In genomic region chr3:146403770-146404169, GRCm38 (mm10) we compare ENCODE assay signal across 8 mouse cellular contexts. TPM values are rescaled to one million over a fixed set of nuclear protein-coding genes. Genes with fewer than 3 reads are reported as not detected.
DNase-seq lines count a peak whose midpoint lies in the region; ATAC-seq and TF ChIP-seq lines count a peak whose summit lies in the region.

No protein-coding gene starts in this region.

- 0 out of 2 replicates have a peak, but pooled peaks cover 2% of the 10 kb centered on the region for H3K9me3 ChIP-seq in heart, embryonic 12.5 days (replicated peaks)
- H3K9me3 ChIP-seq in hindbrain, embryonic 11.5 days (ENCODE audit: control insufficient read depth, low read length), result peaks cover 2% of the 10 kb centered on the region; the same call in 1 of the 2 replicates
- H3K9me3 ChIP-seq in midbrain, embryonic 12.5 days, result no peaks in the 10 kb centered on the region

- H3K27ac ChIP-seq in heart, embryonic 12.5 days (ENCODE audit: poor library complexity, severe bottlenecking), result no peak overlapping the region
- no peak overlapping the region for H3K27ac ChIP-seq in bone marrow, adult 2 months (ENCODE audit: control insufficient read depth, insufficient read depth, low read depth, low read length, poor library complexity)
- H3K27ac ChIP-seq in hindbrain, embryonic 11.5 days (ENCODE audit: low read depth, low read length), result no peak overlapping the region
- H3K27ac ChIP-seq in midbrain, embryonic 12.5 days (replicated peaks), result peak overlapping the region; percentile 86; the same call in 1 of the 2 replicates

- WGBS in heart, embryonic 12.5 days, result 50% methylated on average over 3 of the region's 3 CpGs
- WGBS in bone marrow, adult 2 months, result 36% methylated on average over 3 of the region's 3 CpGs
- 57% methylated on average over 3 of the region's 3 CpGs for WGBS in hindbrain, embryonic 11.5 days
- WGBS in midbrain, embryonic 12.5 days, result 47% methylated on average over 3 of the region's 3 CpGs

- no peak for ATAC-seq in heart, embryonic 12.5 days (ENCODE audit: insufficient number of reproducible peaks, low FRiP score)
- ATAC-seq in hindbrain, embryonic 11.5 days (ENCODE audit: low FRiP score), result no peak
- ATAC-seq in midbrain, embryonic 12.5 days (ENCODE audit: low FRiP score, low read depth), result no peak

- peak overlapping the region; percentile 77 for H3K4me2 ChIP-seq in heart, embryonic 12.5 days
- peak overlapping the region; percentile 69 for H3K4me2 ChIP-seq in hindbrain, embryonic 11.5 days (replicated peaks; ENCODE audit: low read depth, low read length)
- H3K4me2 ChIP-seq in midbrain, embryonic 12.5 days (replicated peaks), result peak overlapping the region; percentile 70

- peak overlapping the region; percentile 92 for H3K9ac ChIP-seq in heart, embryonic 12.5 days
- peak overlapping the region; percentile 60 for H3K9ac ChIP-seq in hindbrain, embryonic 11.5 days (ENCODE audit: low read depth, low read length)
- peak overlapping the region; percentile 91; the same call in 1 of the 2 replicates for H3K9ac ChIP-seq in midbrain, embryonic 12.5 days (replicated peaks)

- peaks cover 23% of the 10 kb centered on the region for H3K4me1 ChIP-seq in heart, embryonic 12.5 days (replicated peaks)
- H3K4me1 ChIP-seq in bone marrow, adult 2 months (ENCODE audit: control insufficient read depth, insufficient read depth, low read length), result peaks cover 1% of the 10 kb centered on the region; the same call in 1 of the 2 replicates
- peaks cover 5% of the 10 kb centered on the region for H3K4me1 ChIP-seq in hindbrain, embryonic 11.5 days (replicated peaks; ENCODE audit: control insufficient read depth, insufficient read depth, low read length)
- peaks cover 29% of the 10 kb centered on the region for H3K4me1 ChIP-seq in midbrain, embryonic 12.5 days

- TF ChIP-seq POLR2A in bone marrow, adult 2 months (IDR thresholded peaks at IDR 0.05; ENCODE audit: borderline replicate concordance, control insufficient read depth, low read depth, low read length), result no peak

- no peak for DNase-seq in heart, adult 9 months (ENCODE audit: low spot score in 2 of 2)
- DNase-seq in hindbrain, embryonic 11.5 days (ENCODE audit: low spot score), result no peak
- no peak for DNase-seq in urinary bladder, adult 18-20 months (ENCODE audit: low spot score in 2 of 2)
- no peak for DNase-seq in adrenal gland, postnatal 25 days
- DNase-seq in adrenal gland, adult 18-20 months (ENCODE audit: low spot score in 2 of 2), result no peak

- H3K27me3 ChIP-seq in heart, embryonic 12.5 days (replicated peaks), result no peaks in the 10 kb centered on the region
- no peaks in the 10 kb centered on the region for H3K27me3 ChIP-seq in hindbrain, embryonic 11.5 days (ENCODE audit: control insufficient read depth, insufficient read depth, low read length)
- H3K27me3 ChIP-seq in midbrain, embryonic 12.5 days, result no peaks in the 10 kb centered on the region

- no peaks in the 10 kb centered on the region for H3K36me3 ChIP-seq in heart, embryonic 12.5 days
- no peaks in the 10 kb centered on the region for H3K36me3 ChIP-seq in hindbrain, embryonic 11.5 days (ENCODE audit: control insufficient read depth, insufficient read depth, low read length)
- 0 out of 2 replicates have a peak, but pooled peaks cover under 1% of the 10 kb centered on the region for H3K36me3 ChIP-seq in midbrain, embryonic 12.5 days

- TF ChIP-seq CTCF in bone marrow, adult 2 months (IDR thresholded peaks at IDR 0.05; ENCODE audit: control insufficient read depth, insufficient read depth, low read length), result no peak

- H3K4me3 ChIP-seq in heart, embryonic 12.5 days, result peak overlapping the region; percentile 88
- peak overlapping the region; percentile 44 for H3K4me3 ChIP-seq in bone marrow, adult 2 months (replicated peaks; ENCODE audit: control insufficient read depth, low read depth, low read length)
- H3K4me3 ChIP-seq in hindbrain, embryonic 11.5 days (ENCODE audit: low read depth, low read length), result peak overlapping the region; percentile 92
- peak overlapping the region; percentile 75 for H3K4me3 ChIP-seq in midbrain, embryonic 12.5 days

RNA-seq across cellular contexts. Expression of gene Ssx2ip, which starts 0.7 kb away (rescaled TPM):
- 24.4 and 26.0 TPM in 2 replicates for polyA plus RNA-seq in heart, embryonic 12.5 days (2016; fragmentation: Nextera tagmentation; extraction: Ambion mirVana)
- polyA plus RNA-seq in bone marrow, adult 2 months (2011; ENCODE audit: insufficient read depth, insufficient read length, low replicate concordance, missing spikeins), result 25.0 and 26.0 TPM in 2 replicates
- polyA plus RNA-seq in hindbrain, embryonic 11.5 days (2014; fragmentation: Nextera tagmentation; extraction: Ambion mirVana), result 25.1 and 28.0 TPM in 2 replicates
- polyA plus RNA-seq in midbrain, embryonic 12.5 days (2016; fragmentation: Nextera tagmentation; extraction: Ambion mirVana), result 23.2 and 30.0 TPM in 2 replicates
- 7.5 and 11.6 TPM in 2 replicates for total RNA-seq in adrenal gland, postnatal 25 days (2021)
- total RNA-seq in adrenal gland, adult 18-20 months (2021), result 1 to 10 TPM; 6.4 to 6.6 TPM

RNA-seq across cellular contexts. Expression of gene Ctbs, which starts 45.8 kb away (rescaled TPM):
- polyA plus RNA-seq in heart, embryonic 12.5 days (2016; fragmentation: Nextera tagmentation; extraction: Ambion mirVana), result 11.3 and 11.8 TPM in 2 replicates
- 0.63 and 3.3 TPM in 2 replicates for polyA plus RNA-seq in bone marrow, adult 2 months (2011; ENCODE audit: insufficient read depth, insufficient read length, low replicate concordance, missing spikeins)
- polyA plus RNA-seq in hindbrain, embryonic 11.5 days (2014; fragmentation: Nextera tagmentation; extraction: Ambion mirVana), result 6.7 and 8.8 TPM in 2 replicates
- 5.6 and 5.7 TPM in 2 replicates for polyA plus RNA-seq in midbrain, embryonic 12.5 days (2016; fragmentation: Nextera tagmentation; extraction: Ambion mirVana)
- total RNA-seq in adrenal gland, postnatal 25 days (2021), result 11.9 and 16.2 TPM in 2 replicates
- total RNA-seq in adrenal gland, adult 18-20 months (2021), result 1 to 10 TPM; 5.3 to 8.2 TPM
